Mouse (Mus musculus): ENCODE measurements around the gene Greb1.

Gene Greb1

DNA sequence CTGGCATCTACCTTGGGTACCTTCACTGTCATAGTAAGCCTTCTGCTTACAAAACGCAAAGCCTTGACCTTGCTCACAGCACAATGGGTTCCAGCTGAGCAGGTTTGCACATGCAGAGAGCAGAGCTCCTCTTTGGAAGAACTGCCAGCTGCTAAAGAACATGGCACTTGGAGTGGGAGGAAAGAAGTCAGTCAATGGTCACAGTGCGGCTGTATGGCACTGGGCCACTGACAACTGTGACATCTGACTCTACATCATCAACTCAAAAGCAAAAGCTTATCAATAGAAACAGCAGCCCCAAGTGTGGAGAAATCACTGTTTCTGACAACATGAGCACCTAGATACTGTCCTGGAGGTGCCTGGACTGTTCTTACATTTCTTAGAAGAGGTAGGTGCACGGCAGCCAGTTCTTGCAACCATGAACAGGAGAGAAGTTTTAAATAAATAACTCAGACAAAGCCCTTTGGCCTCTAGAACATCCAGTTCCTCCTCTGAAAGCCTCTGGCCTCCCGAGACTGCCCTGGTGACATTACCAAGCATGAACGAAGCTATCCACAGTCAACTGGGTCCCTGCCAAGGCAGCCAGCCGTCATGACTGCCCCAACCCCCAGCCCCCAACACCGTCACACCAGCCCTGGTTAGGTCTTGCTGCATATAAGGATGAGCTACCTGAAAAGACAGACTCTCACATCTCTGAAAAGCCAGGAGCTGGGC lies 170.4 kb downstream of the Greb1 start:
- no peak for DNase-seq
